Mouse (Mus musculus) frontal cortex, adult 2 months (tissue): Measurements from ENCODE around the gene Rp9. TPM values are rescaled to one million over a fixed set of nuclear protein-coding genes. Genes with fewer than 3 reads are reported as not detected.

Experiments
- DNase-seq, 2 experiments: peaks; one replicate each; pipeline ENCODE4 v3.0.0; 2022; ENCODE audit warnings: low spot score in 1 of 2; ENCODE audit errors: extremely low spot score in 1 of 2
- polyA plus RNA-seq: library from polyadenylated mRNA; depleted of rRNA; stranded (reverse); fragments of >200 nt; gene quantifications from 2 replicates; pipeline ENCODE4 v1.2.3, GENCODE M21; 2012; rRNA removed

The Rp9 gene
- polyA plus RNA-seq = 57.3 and 73.6 TPM in 2 replicates

DNA sequence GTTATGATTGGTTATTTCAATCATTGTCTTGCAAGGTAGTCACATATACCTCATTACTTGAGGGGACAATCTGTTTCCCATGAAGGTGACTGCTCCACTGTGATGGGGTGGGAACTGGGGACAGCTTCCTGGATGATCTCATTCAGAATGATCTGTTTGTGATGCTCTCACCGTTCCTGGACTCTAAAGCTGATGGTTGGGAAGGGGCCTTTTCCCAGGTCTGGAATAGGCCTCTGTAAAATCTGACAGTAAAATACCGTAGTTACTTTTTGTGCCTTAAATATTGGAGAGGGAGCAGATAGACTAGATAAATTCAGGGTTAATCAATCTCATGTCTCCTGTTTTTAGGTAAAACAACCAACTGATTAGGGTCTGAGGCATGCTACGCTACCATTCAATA lies at the start of gene Rp9:
Rp9 (minus strand) TSS at position 101 of the 400 bp plus-strand sequence.
- no peak for DNase-seq

DNA sequence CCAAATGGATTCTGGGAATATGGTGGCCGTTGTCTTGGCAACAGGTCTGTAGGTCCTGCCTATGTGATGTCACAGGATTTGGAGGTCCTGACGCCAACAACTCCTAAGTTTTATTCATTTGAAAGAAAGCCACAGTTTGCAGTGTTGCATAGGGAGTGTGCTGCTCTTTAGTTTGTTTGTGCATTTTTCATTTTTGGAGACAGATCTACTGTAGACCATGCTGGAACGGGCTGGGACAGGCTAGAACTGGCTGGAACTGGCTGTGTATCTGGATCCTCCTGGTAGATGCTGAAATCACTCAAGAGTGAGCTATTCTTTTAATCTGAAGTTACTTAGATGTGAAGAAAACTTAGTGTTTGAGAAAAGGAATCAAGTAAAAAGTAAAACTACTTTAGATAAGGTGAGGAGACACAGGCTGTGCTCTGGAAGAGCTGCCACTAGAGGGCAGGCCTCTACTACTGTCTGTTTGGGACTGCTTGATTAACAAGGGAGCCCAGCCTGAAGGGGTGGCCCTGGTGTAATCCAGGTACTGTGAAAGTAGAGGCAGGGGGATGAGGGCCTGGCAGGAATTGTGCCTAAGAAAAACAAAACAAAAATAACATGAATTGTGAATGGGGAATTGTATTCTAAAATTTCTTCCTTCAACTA lies 49.0 kb upstream of the Rp9 start:
- peak in 1 of 2 experiments; percentile 63 for DNase-seq

DNA sequence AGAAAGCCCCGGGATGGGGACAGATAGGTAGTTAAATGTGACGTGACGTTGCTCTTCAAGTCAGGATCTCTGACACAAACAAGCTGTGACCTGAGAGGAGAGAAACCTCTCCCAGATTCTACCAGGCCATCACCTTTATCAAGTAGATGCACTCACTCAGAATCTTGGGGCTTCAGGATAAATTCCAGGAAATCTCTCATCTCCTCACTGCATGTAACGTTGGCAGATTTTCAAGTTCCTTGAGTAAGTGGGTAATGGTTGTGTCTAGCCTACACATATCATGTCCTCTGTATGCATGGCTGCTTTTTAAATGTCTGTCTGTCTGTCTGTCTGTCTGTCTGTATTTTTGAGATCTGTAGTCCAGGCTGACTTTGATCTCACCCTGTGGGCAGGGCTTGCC lies 45.5 kb upstream of the Rp9 start:
- DNase-seq = no peak

DNA sequence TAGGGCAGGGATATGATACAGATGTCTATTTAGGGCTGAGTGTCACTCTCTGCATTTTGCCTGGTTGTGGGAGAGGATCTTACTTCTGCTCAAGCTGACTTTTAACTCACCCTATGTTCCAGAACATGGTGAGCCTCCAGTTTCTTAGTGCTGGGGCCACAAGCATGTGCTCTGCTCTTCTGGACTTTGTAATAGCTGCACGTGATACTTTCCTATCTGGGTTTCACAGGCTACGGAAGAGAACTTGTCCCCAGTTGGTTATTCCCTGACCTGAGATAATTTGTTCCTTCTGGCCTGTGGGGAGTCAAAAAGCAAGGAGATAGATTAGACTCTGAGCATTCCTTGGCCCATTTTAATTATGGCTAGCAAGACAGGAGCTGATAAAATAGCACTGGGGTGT lies 36.0 kb upstream of the Rp9 start:
- no peak for DNase-seq

DNA sequence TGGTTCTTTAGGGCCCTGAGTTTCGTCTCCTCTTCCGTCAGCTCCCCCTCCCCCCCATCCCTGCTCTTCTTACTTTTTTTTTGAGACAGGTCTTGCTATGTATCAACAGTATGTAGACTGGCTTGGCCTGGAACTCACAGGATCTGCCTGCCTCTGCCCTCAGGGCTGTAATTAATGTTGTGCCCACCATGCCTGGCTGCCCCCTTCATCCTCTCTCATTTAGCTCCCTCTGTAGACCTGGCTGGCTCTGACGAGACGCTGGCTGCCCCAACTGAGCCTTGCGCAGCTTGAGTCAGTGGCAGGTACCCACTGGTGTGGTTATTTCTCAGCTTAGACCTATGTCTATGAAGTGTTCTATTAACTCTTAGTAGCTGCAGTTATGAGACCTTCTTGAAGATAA lies 34.0 kb upstream of the Rp9 start:
- no peak for DNase-seq

DNA sequence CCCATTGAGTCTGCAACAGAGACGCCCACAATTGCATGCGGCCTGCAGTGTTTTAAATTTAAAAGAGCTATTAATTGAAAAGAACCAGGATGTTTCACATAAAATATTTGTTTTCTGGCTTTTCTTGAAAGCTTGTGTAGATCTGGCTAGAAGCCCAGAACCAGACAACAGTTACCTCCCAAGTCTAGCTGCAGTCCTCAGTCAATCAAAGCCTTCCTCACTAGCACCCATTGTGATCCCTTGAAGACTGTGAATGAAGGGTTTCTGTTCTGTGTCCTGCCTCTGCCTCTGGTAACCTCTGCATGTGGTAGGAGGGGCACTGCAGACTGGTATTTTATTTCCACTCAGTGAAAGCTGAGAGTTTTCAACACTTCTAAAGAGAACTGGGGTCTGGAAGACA lies 33.4 kb upstream of the Rp9 start:
- peak in 1 of 2 experiments; percentile 5 for DNase-seq

DNA sequence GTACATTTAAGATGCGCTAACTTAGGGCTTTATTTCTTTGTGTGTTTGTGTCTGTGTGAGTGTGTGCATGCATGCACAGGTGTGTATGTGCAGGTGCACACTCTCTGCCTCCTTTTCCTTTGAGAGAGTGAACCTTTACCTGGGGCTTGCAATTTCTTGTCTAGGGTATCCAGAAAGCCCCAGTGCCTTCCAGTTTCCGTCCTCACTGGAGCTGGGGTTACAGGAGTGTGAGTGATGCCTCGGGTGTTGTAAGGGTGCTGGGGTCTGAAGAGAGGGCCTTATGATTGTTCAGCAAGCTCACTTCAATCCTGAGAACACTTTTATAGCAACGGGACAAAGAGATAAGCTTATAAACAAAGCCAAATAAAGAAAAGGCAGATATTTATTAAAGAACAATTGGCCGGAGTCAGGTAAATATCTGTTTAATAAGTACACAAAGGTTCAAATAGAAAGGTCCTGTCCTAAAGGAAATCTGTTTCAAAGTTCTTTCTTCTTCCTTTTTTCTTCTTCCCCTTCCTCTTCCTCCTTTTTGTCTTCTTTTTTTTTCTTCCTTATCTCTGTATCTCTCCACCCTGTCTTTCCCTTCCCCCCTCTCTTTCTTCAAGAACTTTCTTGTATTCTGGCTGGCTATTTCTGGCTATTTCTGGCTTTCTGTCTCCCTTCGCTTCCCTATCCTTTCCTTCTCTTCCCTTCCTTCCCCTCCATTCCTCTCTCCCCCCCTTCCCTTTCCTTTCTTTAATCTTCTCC lies 27.7 kb upstream of the Rp9 start:
- no peak for DNase-seq

DNA sequence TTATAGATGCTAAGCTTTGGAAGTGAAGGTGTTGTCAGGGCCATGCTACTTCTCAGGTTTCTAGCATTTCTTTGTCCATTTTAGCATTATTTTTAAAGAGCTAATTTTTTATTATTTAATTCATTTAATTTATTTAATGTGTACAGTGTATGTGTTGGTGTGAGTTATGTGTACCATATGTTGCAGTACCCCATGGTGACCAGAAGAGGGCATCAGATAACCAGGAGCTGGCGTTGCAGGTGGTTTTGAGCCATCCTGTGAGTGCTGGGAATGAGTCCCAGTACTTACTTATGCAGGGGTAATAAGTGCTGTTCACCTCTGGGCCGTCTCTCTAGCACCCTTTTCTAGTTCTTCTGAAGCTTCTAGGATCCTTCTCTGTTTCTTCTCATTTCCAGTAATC lies 25.6 kb upstream of the Rp9 start:
- DNase-seq = no peak

DNA sequence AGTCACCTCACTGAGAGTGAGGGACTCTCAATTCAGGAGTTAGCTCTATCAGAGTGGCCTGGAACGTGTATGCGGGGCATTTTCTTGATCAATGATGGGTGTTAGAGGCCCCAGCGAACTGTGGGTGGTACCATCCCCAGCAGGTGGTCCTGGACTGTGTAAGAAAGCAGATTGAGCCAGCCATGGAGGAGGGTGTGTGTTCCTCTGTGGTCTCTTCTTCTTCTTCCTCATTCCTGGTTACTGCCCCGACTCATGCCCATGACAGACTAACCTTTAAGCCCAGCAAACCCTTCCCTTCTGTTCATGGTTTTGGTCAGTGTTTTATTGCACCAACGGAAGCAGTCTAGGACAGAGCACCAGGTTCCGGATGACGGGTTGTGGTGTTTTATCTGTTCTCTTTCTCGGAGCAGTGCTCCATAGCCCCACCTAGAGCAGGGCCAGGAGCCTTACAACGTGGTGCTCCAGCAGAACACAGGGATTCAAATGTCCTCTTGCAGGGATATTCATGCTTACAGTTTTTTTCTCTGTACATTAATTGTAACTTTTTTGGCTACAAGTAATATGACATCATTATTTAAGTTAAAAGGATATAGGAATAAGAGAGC lies 24.8 kb upstream of the Rp9 start:
- no peak for DNase-seq

DNA sequence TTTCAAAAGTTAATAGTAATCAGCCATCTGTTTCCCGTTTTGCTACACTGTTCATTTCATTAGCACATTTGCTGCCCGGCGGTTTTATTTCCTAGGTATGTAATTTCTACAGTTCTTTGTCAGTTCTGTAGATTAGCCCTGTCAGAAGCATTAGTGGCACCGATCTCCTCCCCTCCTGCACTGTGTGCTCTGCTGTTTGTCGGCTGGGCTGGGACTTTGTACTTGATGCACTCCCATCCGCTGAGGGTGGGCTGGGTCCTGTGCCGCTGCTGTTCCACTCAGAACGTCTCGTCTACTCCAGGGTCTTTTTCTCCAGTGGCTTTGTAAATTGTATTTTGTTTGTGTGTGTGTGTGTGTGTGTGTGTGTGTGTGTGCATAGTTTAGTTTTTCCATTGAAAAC lies 19.4 kb upstream of the Rp9 start:
- DNase-seq = no peak

DNA sequence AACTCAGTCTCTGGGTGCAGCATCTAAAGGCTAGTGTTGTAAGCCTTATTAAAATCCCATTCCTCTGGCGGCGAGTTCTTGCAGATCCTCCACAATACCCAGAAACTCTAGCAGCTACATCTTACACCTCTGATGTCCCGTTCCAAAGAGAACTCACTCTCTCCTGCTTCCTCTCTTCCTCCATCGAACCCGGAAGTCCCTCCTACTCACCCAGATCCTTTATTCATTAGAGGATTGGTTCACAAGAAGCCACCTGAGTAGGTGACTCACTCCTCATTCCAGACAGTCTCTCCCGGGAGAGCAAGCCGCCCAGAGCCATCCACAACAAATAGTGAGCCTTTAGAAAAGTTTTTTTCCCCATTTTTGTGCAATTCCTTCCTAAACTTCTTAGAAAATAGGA lies 16.7 kb upstream of the Rp9 start:
- no peak for DNase-seq

DNA sequence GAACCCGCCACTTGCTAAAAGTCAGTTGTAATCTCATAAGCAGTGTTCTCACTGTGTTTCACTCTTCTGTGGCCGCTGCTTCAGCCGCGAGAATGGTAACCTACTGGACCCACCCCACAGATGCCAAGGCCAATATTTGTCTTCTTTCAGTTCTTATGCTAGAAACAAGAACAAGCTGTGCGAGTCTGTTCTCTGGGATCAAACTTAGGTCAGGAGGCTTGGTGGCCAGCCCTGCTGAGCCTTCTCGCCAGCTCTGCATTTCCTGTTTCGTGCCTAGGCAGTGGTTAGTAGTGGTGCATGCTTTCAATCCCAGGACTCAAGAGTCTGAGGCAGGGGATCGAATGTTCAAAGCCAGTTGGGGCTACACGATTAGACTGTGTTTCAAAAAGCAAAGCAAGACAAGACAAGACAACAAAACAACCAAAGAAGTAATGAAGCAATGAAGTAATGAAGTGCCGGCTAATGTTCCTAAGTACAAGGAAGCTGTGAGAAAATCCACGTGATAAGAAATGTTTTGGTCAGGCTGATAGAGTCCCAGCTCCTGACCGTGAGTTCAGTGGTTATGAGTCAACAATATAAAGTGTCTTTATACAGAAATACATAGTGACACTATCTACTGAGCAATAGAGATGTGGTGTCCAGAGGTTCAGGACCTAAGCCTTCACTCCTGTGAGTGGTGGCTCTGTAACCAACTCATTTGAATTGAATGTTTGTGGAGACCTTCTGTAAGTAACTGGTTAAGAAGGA lies 15.2 kb upstream of the Rp9 start:
- no peak for DNase-seq

DNA sequence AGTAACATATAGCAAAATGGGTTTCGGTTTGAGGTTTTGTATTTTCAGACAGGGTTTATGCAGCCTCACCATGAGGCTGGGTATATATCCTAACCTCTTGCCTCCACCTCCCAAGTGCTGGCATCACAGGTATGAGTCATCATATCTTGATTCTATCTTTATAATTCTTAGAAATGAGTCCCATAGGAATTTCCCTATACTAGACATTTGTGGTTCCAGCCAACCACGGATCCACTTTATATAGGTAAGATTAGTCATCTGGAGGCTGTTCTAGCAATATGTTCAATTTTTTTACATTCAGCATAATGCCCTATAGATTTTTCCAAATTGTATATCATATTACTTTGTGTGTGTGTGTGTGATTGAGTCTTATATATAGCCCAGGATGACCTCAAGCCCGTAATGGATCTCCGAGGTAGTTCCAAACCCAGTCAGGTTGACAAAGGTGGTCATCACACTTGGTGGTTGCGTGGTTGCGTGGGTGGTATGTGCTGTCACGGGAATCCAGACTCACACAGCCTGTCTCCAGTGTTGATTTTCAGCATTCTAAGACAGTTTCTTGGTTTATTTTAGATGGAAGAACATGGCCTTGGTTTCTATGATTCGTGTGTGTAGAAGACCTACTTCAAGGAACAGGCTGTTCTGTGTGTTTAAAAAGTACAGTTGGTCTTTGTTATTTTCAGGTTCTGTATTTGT lies 14.5 kb upstream of the Rp9 start:
- peak in 1 of 2 experiments; percentile 50 for DNase-seq

DNA sequence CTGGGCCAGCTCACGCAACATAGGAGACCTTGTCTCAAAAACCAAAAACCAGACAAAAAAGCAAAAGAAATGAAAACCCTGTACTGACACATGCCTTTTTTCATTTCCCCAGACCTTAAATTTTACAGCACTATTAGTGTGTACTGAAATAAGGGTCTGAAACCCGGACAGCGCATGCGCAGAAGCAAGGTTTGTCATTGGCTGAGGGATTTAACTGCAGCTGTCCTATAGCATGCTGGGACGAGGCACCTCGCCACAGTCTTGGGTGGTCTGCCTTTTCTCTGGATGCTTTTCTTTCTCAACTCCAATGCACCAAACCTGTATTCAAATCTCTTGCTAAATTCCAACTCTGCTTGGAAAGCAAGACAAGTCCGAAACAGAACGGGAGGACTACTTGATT lies 9.4 kb upstream of the Rp9 start:
- DNase-seq = no peak

DNA sequence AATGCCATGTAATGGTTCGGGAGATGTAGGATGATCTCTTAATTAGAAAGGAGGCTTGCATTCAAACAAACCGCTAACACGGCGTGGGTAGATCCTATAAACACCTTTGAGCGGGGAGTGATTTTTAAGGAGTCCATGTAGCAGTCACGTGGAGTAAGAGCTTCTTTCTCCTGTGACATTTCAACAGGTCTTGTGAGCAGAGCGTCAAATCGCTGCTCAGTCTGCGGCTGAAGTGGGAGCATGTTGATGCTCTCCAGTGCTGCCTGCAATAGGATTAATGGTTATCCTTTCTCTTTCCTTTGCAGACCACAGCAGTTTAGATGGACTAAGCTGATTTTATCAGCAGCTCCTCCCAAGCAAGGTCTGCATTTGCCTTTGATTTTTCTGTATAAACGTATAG lies 6.7 kb upstream of the Rp9 start:
- DNase-seq = peak in 1 of 2 experiments; percentile 38

DNA sequence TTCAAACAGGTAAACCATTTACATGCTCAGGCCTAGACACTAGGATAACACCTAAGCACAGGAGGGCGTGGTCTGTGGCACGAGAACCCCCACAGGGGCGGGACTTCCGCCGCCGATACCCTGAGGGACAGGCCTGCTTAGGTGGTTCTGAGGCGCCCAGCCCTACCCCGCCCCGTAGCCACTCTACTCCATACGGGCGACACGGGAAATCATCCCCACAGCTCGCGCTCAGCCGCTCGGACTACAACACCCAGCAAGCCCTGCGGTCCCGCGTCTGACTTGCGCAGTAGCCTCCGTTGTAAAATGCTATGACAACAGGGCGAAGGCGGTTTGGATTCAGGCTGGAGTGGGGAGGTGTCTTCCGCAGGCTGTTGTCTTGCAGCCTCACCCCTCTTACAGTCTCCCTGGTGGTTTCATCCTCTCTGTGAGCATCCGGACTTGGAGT lies 5.9 kb upstream of the Rp9 start, which contains the start of gene Bbs9:
Bbs9 (plus strand) TSS at position 292 of the 445 bp plus-strand sequence.
- peak; percentile 94 to 96 for DNase-seq

DNA sequence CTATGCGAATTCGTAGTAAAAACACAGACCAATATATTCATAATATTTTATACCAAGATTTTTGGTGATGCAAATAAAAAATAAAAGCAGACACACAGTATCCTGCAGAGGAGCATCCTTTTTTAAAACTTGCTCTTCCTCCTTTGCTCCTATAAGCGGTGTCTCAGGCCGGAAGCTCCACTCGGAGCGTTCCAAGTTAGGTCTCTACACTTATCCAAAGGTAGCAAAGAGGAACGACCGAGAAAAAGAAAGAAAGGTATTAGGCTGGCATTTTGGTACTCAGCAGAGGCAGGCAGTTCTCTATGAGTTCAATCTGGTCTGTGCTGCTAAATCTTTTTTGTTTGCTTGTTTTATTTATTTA lies 664 bp downstream of the Rp9 start:
- no peak for DNase-seq

DNA sequence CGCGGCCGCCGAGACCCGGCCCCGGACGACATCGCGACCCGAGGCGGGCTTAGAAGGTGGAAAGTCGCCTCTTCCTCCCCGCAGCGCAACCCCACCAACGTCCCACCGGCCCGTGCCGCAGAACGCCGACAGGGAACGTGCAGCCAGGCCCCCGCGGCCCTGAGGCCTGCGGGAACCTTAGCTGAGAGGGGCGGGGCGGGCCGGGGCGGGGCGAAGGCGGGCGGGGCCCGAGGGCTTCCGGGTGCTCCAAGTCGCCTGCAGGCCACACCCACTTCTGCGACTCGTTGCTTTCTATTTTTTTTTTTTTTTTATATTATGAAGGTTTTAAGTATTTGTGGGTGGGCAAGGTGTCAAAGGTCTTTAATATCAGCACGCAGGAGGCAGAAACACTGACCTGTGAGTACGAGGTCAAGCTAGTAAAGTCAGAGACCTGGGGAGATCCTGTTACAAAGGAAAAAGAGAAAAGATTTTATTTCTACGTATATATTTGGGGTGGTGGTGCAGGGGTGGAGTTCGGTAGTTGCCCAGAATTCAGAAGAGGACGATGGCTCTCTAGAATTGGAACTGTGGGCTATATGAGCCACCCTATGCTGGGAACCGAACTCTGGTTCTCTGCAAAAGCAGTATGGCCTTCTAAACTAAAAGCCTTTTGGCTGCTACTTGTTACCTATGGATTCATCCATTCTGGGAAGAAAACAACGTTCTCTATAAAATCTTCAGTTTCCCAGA lies 1.2 kb downstream of the Rp9 start:
- peak in 1 of 2 experiments; percentile 32 for DNase-seq

DNA sequence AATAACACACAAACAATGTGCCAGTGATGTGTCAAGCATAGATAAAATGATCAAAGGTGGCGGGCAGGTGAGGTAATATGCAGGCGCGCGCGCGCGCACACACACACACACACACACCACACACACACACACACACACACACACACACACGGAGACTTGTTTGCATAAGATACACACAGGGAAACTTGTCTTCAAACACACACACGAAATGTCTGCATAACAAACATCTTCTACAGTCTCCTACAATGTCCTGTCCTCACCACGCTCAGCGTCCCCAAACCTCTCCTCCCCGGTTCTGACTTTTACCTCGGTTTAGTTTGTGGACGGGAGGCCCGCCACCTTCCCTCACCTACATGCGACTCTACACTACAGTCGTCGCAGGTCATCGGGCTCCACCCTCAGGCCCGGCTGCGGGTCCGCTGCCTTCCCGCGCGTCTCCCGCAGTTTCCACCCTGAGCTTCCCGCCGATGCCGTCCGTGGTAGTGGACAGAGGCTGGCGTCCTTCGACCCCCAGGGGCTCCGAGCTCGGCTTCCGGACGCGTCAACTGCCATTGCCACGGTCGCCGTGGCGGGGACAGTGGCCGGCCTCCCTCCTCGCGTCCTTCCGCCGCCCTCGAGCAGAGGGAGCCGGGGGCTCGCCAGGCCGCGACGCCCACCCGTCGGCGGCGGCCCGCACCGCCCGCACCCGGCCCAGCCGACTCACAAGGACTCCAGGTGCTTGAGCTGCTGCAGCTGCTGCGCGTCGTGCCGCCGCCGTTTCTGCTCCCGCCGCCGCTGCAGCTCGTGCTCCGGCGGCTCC lies 2.0 kb downstream of the Rp9 start:
- peak in 1 of 2 experiments; percentile 33 for DNase-seq
